ENCODE assay signal across 8 mouse cellular contexts in the genomic region with DNA sequence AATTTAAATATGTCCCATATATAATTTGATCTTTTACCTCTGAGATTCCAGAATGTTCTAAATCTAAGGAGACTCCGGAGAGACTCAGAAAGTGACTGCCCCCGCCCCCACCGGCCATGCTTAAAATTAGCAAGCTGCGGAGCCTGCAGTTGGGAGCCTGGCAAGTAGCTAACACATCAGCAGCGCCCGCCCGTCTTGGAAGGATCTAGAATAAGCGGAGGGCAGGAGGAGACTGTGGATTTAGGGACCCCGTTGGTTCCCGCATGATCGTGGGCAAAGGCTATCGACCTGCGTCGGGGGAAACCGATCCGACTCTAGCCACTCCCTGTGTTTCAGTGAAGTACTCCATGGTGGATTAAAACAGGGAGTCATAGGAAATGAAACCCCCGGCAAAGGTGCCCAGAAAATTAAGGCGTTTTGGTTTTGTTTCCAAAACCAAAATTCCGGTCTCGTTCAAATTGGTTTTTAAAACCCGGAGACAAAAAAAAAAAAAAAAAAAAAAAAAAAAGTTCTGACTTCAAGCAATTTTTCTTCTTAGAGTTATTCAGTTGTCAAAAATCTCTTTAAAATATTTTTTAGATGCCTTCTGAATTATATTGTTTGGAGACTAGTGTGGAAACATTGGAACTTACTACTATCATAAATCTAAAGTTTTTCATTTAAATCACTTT. TPM values are rescaled to one million over a fixed set of nuclear protein-coding genes. Genes with fewer than 3 reads are reported as not detected.
DNase-seq lines count a peak whose midpoint lies in the region; ATAC-seq and TF ChIP-seq lines count a peak whose summit lies in the region.

No protein-coding gene starts in this region.

- no peak for TF ChIP-seq POLR2A in cerebellum, adult 2 months (IDR thresholded peaks at IDR 0.05; ENCODE audit: borderline replicate concordance, insufficient read depth, low read length)

- DNase-seq in heart, embryonic 10.5 days (ENCODE audit: low spot score): peak; percentile 81
- DNase-seq in heart, adult 9 months (ENCODE audit: low spot score in 2 of 2): no peak
- DNase-seq in R1 (ENCODE audit: low read depth, low spot score): peak; percentile 46
- DNase-seq in heart, postnatal 10 days: peak; percentile 23 to 38
- DNase-seq in spleen, adult 12 weeks (ENCODE audit: low spot score): no peak
- no peak for DNase-seq in cerebellum, adult 2 months
- DNase-seq in B cell, adult 2 months: no peak

- H3K9me3 ChIP-seq in heart, embryonic 10.5 days: no peaks in the 10 kb centered on the region
- no peaks in the 10 kb centered on the region for H3K9me3 ChIP-seq in liver, embryonic 16.5 days (replicated peaks; ENCODE audit: control insufficient read depth, low read length)

- no peak for ATAC-seq in liver, embryonic 16.5 days (ENCODE audit: low read depth)

- intact Hi-C loops in heart, postnatal 10 days (cut with DNase I): no loop called here

- peak overlapping the region; percentile 65 for H3K4me3 ChIP-seq in heart, embryonic 10.5 days
- peak overlapping the region; percentile 49 for H3K4me3 ChIP-seq in liver, embryonic 16.5 days (ENCODE audit: low read depth, low read length)
- H3K4me3 ChIP-seq in cerebellum, adult 2 months (replicated peaks; ENCODE audit: insufficient read depth, low read depth, low read length): no peak overlapping the region

- H3K4me1 ChIP-seq in heart, embryonic 10.5 days: peaks cover 12% of the 10 kb centered on the region
- H3K4me1 ChIP-seq in liver, embryonic 16.5 days (ENCODE audit: control insufficient read depth, low read depth, low read length): peaks cover 9% of the 10 kb centered on the region
- no peaks in the 10 kb centered on the region for H3K4me1 ChIP-seq in cerebellum, adult 2 months (ENCODE audit: control insufficient read depth, insufficient read depth, low read length)

- peak overlapping the region; percentile 90 for H3K27ac ChIP-seq in heart, embryonic 10.5 days
- H3K27ac ChIP-seq in liver, embryonic 16.5 days (ENCODE audit: low read length): no peak overlapping the region
- no peak overlapping the region for H3K27ac ChIP-seq in cerebellum, adult 2 months (ENCODE audit: insufficient read depth, low read length)

- 0% methylated on average over 21 of the region's 21 CpGs for WGBS in heart, embryonic 10.5 days
- WGBS in liver, embryonic 16.5 days (ENCODE audit: insufficient replicate concordance): under 1% methylated on average over 21 of the region's 21 CpGs
- WGBS in cerebellum, adult 2 months: 3% methylated on average over 21 of the region's 21 CpGs

- no peak for TF ChIP-seq CTCF in cerebellum, adult 2 months (IDR thresholded peaks at IDR 0.05; ENCODE audit: borderline replicate concordance, insufficient read depth, low read depth, low read length)

- H3K36me3 ChIP-seq in heart, embryonic 10.5 days: no peaks in the 10 kb centered on the region
- no peaks in the 10 kb centered on the region for H3K36me3 ChIP-seq in liver, embryonic 16.5 days (ENCODE audit: control insufficient read depth, insufficient read depth)

- peak overlapping the region; percentile 46; the same call in 1 of the 2 replicates for H3K9ac ChIP-seq in liver, embryonic 16.5 days (ENCODE audit: low read depth, low read length)

- H3K4me2 ChIP-seq in liver, embryonic 16.5 days (ENCODE audit: low read depth, low read length): peak overlapping the region; percentile 58

- H3K27me3 ChIP-seq in heart, embryonic 10.5 days (ENCODE audit: insufficient read depth, poor library complexity, severe bottlenecking): no peaks in the 10 kb centered on the region
- no peaks in the 10 kb centered on the region for H3K27me3 ChIP-seq in liver, embryonic 16.5 days (ENCODE audit: control insufficient read depth, insufficient read depth, low read depth, low read length)
- H3K27me3 ChIP-seq in cerebellum, adult 2 months (ENCODE audit: control insufficient read depth, insufficient read depth, low read length): peaks cover 5% of the 10 kb centered on the region; the same call in 1 of the 2 replicates

RNA-seq across cellular contexts. Expression of a gene that starts 12.4 kb away (rescaled TPM):
- polyA plus RNA-seq in heart, embryonic 10.5 days (2016; fragmentation: Nextera tagmentation; extraction: Ambion mirVana): 13.2 and 17.6 TPM in 2 replicates
- under 1 TPM; 0.45 to 0.65 TPM for total RNA-seq in heart, postnatal 10 days (2021)
- polyA plus RNA-seq in liver, embryonic 16.5 days (2015; fragmentation: Nextera tagmentation; extraction: Ambion mirVana): 4.4 and 4.9 TPM in 2 replicates
- 2.9 and 3.2 TPM in 2 replicates for polyA plus RNA-seq in cerebellum, adult 2 months (2012; rRNA removed)

Comparison
In these comparisons a context has a peak if more than half of its experiments do, and no peak if none do; other contexts are left out.
1. DNase-seq: peak in heart, embryonic 10.5 days (single experiment), R1 (single experiment) and heart, postnatal 10 days (2 of 2); none in heart, adult 9 months (0 of 2), spleen, adult 12 weeks (single experiment), cerebellum, adult 2 months (0 of 2) and B cell, adult 2 months (0 of 2).